Mouse (Mus musculus) layer of hippocampus, adult 2 months (tissue): ENCODE results near the gene Klhl5. TPM values are rescaled to one million over a fixed set of nuclear protein-coding genes. Genes with fewer than 3 reads are reported as not detected.
A peak's percentile ranks its signal among the peaks of the same experiment; 100 is the strongest.

ENCODE experiments used
- DNase-seq, 2 experiments: peaks; one replicate each; pipeline ENCODE4 v3.0.0; 2022; ENCODE audit warnings: low spot score in 2 of 2
- H3K27ac ChIP-seq: fragments of 200-600 bp; 2 replicates; pipeline ENCODE4 v1.8.1; 2022
- H3K4me3 ChIP-seq: fragments of 200-600 bp; 2 replicates; pipeline ENCODE4 v1.8.1; 2022; ENCODE audit warnings: mild to moderate bottlenecking
- CTCF ChIP-seq: fragments of 200-600 bp; conservative IDR thresholded peaks from 2 replicates; pipeline ENCODE4 v1.8.1; 2022; ENCODE audit warnings: antibody characterized with exemption, mild to moderate bottlenecking, moderate library complexity
- long read RNA-seq, 2 experiments: library from polyadenylated mRNA; stranded (forward); transcript quantifications; one replicate each; pipeline ENCODE4 v2.0.0; 2021; ENCODE audit warnings: borderline mapping rate in 2 of 2
- total RNA-seq, 2 experiments: library from RNA; stranded (reverse); gene quantifications; 2 replicates each; pipeline ENCODE4 v1.2.3; 2021

Klhl5 gene
- 10 to 100 TPM; 53.8 to 62.9 TPM for total RNA-seq
- long read RNA-seq, experiment 1, transcript Klhl5-201 (11 exons, 3,610 nt) = minor isoform, 12 of 54 reads
- long read RNA-seq, experiment 1, transcript Klhl5-204 (11 exons, 3,149 nt) = major isoform, 26 of 54 reads
- long read RNA-seq, experiment 1, partial matches to known transcripts = 4 of 54 reads
- long read RNA-seq, experiment 1, other reads (novel, unspliced or antisense) = 12 of 54 reads
- long read RNA-seq, experiment 2, transcript Klhl5-204 (11 exons, 3,149 nt) = major isoform, 42 of 88 reads
- long read RNA-seq, experiment 2, transcript Klhl5-201 (11 exons, 3,610 nt) = minor isoform, 29 of 88 reads
- long read RNA-seq, experiment 2, partial matches to known transcripts = 6 of 88 reads
- long read RNA-seq, experiment 2, other reads (novel, unspliced or antisense) = 10 of 88 reads

- peak within 1 kb of the TSS; percentile 82 for H3K4me3 ChIP-seq
- 0 out of 2 replicates have a peak, but pooled peaks have one; percentile 15 for TF ChIP-seq CTCF
- peak; percentile 81 to 85 for DNase-seq
- peak within 1 kb of the TSS; percentile 88 for H3K27ac ChIP-seq
Observed at GRCm38 (mm10) chr5:65106876-65107772, at the start of gene Klhl5. Gene Klhl5 (plus strand): TSS chr5:65107539.

GRCm38 (mm10) chr5:65057596-65057995, 49.7 kb upstream of the Klhl5 start:
- no peak for TF ChIP-seq CTCF
- Histone ChIP-seq H3K27ac (no peak overlapping the region), H3K4me3 (no peak overlapping the region)
- no peak for DNase-seq

- H3K4me3 ChIP-seq = no peak overlapping the region
- TF ChIP-seq CTCF = no peak
- DNase-seq = no peak
- H3K27ac ChIP-seq = no peak overlapping the region
Observed at GRCm38 (mm10) chr5:65059806-65060205, 47.5 kb upstream of the Klhl5 start.

- H3K27ac ChIP-seq = no peak overlapping the region
- H3K4me3 ChIP-seq = no peak overlapping the region
- no peak for DNase-seq
- no peak for TF ChIP-seq CTCF
Observed at GRCm38 (mm10) chr5:65062236-65062635, 45.1 kb upstream of the Klhl5 start.

GRCm38 (mm10) chr5:65063266-65063665, 44.1 kb upstream of the Klhl5 start:
- DNase-seq = no peak
- no peak overlapping the region for H3K4me3 ChIP-seq
- H3K27ac ChIP-seq = no peak overlapping the region
- TF ChIP-seq CTCF = no peak

- no peak overlapping the region for H3K27ac ChIP-seq
- DNase-seq = no peak
- no peak overlapping the region for H3K4me3 ChIP-seq
Observed at GRCm38 (mm10) chr5:65068166-65068565, 39.2 kb upstream of the Klhl5 start.

GRCm38 (mm10) chr5:65069872-65070271, 37.5 kb upstream of the Klhl5 start:
- no peak for TF ChIP-seq CTCF
- DNase-seq = no peak
- no peak overlapping the region for H3K27ac ChIP-seq

More at GRCm38 (mm10) chr5:65068166-65068565, 39.2 kb upstream of the Klhl5 start:
- no peak for TF ChIP-seq CTCF

GRCm38 (mm10) chr5:65071689-65072118, 35.6 kb upstream of the Klhl5 start:
- TF ChIP-seq CTCF = no peak
- H3K27ac ChIP-seq = no peak overlapping the region
- no peak overlapping the region for H3K4me3 ChIP-seq
- no peak for DNase-seq

More at GRCm38 (mm10) chr5:65069872-65070271, 37.5 kb upstream of the Klhl5 start:
- no peak overlapping the region for H3K4me3 ChIP-seq

GRCm38 (mm10) chr5:65073247-65073646, 34.1 kb upstream of the Klhl5 start:
- Histone ChIP-seq H3K4me3 (no peak overlapping the region), H3K27ac (no peak overlapping the region)
- no peak for TF ChIP-seq CTCF
- DNase-seq = no peak

- TF ChIP-seq CTCF = peak; percentile 58
- DNase-seq = no peak
- H3K27ac ChIP-seq = no peak overlapping the region
- H3K4me3 ChIP-seq = no peak overlapping the region
Observed at GRCm38 (mm10) chr5:65074693-65075092, 32.6 kb upstream of the Klhl5 start.

- Histone ChIP-seq H3K4me3 (no peak overlapping the region), H3K27ac (no peak overlapping the region)
- no peak for DNase-seq
- TF ChIP-seq CTCF = peak; percentile 67
Observed at GRCm38 (mm10) chr5:65076087-65076486, 31.3 kb upstream of the Klhl5 start.

GRCm38 (mm10) chr5:65076748-65077147, 30.6 kb upstream of the Klhl5 start:
- no peak for TF ChIP-seq CTCF

GRCm38 (mm10) chr5:65078081-65078480, 29.3 kb upstream of the Klhl5 start:
- no peak for DNase-seq
- TF ChIP-seq CTCF = no peak
- Histone ChIP-seq H3K27ac (no peak overlapping the region), H3K4me3 (no peak overlapping the region)

More at GRCm38 (mm10) chr5:65076748-65077147, 30.6 kb upstream of the Klhl5 start:
- DNase-seq = no peak
- no peak overlapping the region for H3K27ac ChIP-seq
- H3K4me3 ChIP-seq = no peak overlapping the region
